Mouse (Mus musculus) adrenal gland, adult (tissue): ENCODE measurements at regions not wholly inside any gene's neighbourhood (a gene's known extent, or its start where the extent isn't known, plus 50 kb on each side); places are given as distances from the start of the nearest gene placed in this dataset.
A peak's percentile ranks its signal among the peaks of the same experiment; 100 is the strongest.

Experiments
- DNase-seq, 2 experiments: peaks; one replicate each; pipeline ENCODE4 v3.0.0; 2022 to 2023; ENCODE audit warnings: low spot score in 1 of 2; ENCODE audit not compliant: inconsistent age in 2 of 2

GRCm38 (mm10) chrX:142623359-142623758 is 57.8 kb upstream of the Tmem164 start:
- peak; percentile 29 to 67 for DNase-seq

- DNase-seq, result no peak
Measured at GRCm38 (mm10) chrX:142623882-142624281, 57.3 kb upstream of the Tmem164 start.
